Mouse (Mus musculus) stomach, embryonic 15.5 days (tissue): ENCODE measurements at regions not wholly inside any gene's neighbourhood (a gene's known extent, or its start where the extent isn't known, plus 50 kb on each side); places are given as distances from the start of the nearest gene placed in this dataset.

Source experiments
- ATAC-seq: fragments of 200-750 bp; cut with Nextera tagmentation; 2 replicates; pipeline ENCODE4 v1.8.0; 2017; ENCODE audit warnings: low read depth, moderate number of reproducible peaks, moderate TSS enrichment; ENCODE audit not compliant: insufficient read depth, low FRiP score
- H3K27ac ChIP-seq: fragments of 300-500 bp; sonication (generic); 2 replicates; pipeline ENCODE4 v1.5.1; 2015; ENCODE audit warnings: mild to moderate bottlenecking, inconsistent platforms
- H3K27me3 ChIP-seq: fragments of 300-500 bp; sonication (generic); replicated peaks from 2 replicates; pipeline ENCODE4 v1.6.1; 2015; ENCODE audit warnings: inconsistent platforms
- H3K36me3 ChIP-seq: fragments of 300-500 bp; sonication (generic); 2 replicates; pipeline ENCODE4 v1.6.1; 2015; ENCODE audit warnings: inconsistent platforms
- H3K4me1 ChIP-seq: fragments of 300-500 bp; sonication (generic); 2 replicates; pipeline ENCODE4 v1.6.1; 2015; ENCODE audit warnings: inconsistent platforms
- H3K4me2 ChIP-seq: fragments of 300-500 bp; sonication (generic); 2 replicates; pipeline ENCODE4 v1.6.1; 2015; ENCODE audit warnings: mild to moderate bottlenecking, inconsistent platforms
- H3K4me3 ChIP-seq: fragments of 300-500 bp; sonication (generic); replicated peaks from 2 replicates; pipeline ENCODE4 v1.5.1; 2015; ENCODE audit warnings: inconsistent platforms
- H3K9ac ChIP-seq: fragments of 300-500 bp; sonication (generic); 2 replicates; pipeline ENCODE4 v1.6.1; 2015; ENCODE audit warnings: inconsistent platforms
- H3K9me3 ChIP-seq: fragments of 300-500 bp; sonication (generic); 2 replicates; pipeline ENCODE4 v1.6.1; 2016; ENCODE audit warnings: inconsistent platforms
- WGBS: fragments of 180-500 bp; shearing (Covaris S2); methylation state at CpG from one replicate; pipeline ENCODE4 v1.1.7; 2015; 5-methylcytosine and 5-hydroxymethylcytosine counted together

DNA sequence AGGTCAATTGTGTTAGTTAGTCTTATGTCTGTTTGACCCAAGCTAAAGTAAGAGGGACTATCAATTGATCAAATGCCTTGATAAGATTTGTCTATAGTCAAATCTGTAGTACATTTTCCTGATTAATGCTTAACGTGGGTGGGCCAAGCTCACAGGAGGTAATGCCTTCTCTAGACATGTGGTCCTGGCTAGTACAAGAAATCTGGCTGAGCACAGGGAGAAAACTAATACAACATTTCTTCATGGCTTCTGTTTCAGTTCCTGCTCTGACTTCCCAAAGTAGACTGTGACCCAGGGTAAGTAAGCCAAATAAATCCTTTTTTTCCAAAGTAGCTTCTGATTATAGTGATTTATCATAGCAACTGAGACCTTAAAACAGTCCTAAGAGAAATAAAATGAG, 96.2 kb upstream of the Zfp648 start:
- Histone ChIP-seq H3K36me3 (no peaks in the 10 kb centered on the region), H3K27me3 (no peaks in the 10 kb centered on the region), H3K27ac (no peak overlapping the region), H3K4me1 (peaks cover 8% of the 10 kb centered on the region; the same call in 1 of the 2 replicates), H3K4me3 (no peak overlapping the region), H3K9ac (no peak overlapping the region), H3K9me3 (no peaks in the 10 kb centered on the region), H3K4me2 (no peak overlapping the region)
- 62% methylated on average over 1 of the region's 1 CpGs for WGBS
- no peak for ATAC-seq

DNA sequence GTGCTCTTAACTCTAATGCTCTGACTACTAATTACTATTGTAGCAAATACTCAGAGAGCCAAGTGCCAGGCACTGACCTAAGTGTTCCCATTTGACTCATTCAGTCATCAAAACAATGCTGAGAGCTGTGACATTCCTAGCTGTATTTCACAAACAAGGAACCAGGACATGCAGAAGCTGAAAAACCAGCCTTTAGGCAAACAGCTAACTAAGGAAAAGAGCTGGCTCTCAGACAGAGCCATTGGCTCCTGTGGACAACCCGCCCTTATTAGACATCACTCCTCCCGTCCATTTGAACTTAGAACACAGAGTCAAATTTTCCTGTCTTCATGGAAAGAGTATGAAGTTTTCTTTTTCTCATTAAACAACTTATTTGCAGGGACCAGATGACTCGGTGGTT, 88.5 kb upstream of the Zfp648 start:
- Histone ChIP-seq H3K27ac (peak overlapping the region; percentile 59; the same call in 1 of the 2 replicates), H3K9ac (no peak overlapping the region), H3K4me3 (no peak overlapping the region), H3K36me3 (no peaks in the 10 kb centered on the region), H3K4me1 (peaks cover under 1% of the 10 kb centered on the region; the same call in 1 of the 2 replicates), H3K4me2 (no peak overlapping the region), H3K27me3 (no peaks in the 10 kb centered on the region), H3K9me3 (no peaks in the 10 kb centered on the region)
- ATAC-seq, result peak; percentile 35; the same call in 1 of the 2 replicates
- WGBS, result 56% methylated on average over 3 of the region's 3 CpGs

DNA sequence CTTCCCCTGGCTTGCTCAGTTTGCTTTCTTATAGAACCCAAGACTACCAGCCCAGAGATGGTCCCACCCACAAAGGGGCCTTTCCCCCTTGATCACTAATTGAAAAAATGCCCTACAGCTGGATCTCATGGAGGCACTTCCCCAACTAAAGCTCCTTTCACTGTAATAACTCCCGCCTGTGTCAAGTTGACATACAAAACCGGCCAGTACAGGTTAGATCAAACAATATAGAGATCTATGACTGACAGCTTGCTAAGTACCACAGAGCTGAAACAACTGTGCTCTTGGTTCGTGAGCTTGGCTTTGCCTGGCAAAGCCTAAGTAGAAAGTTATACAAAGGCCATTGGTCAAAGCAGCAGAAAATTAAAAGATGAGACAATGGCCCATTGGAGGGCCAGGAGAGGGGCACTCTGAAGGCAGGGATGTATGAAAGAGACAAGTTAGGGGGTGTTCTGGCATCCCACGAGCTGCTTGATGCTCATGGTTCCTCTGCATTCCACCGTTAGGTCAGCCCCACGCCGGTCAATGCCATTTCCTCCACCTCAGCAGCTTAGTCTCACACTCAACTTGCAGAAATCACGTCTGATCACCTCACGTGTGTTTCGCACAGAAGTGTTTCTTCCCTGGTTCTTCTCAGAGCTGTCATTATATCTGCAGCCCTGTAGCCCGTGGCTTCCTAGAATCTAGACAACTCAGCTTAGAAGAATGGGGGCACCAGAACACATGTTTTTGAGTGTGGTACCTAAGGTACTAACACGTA, 87.5 kb upstream of the Zfp648 start:
- Histone ChIP-seq H3K4me3 (no peak overlapping the region), H3K9ac (no peak overlapping the region), H3K36me3 (no peaks in the 10 kb centered on the region), H3K27ac (peak overlapping the region; percentile 59; the same call in 1 of the 2 replicates), H3K9me3 (no peaks in the 10 kb centered on the region), H3K4me1 (peaks cover 6% of the 10 kb centered on the region), H3K4me2 (no peak overlapping the region), H3K27me3 (no peaks in the 10 kb centered on the region)
- 79% methylated on average over 12 of the region's 12 CpGs for WGBS
- ATAC-seq, result no peak

DNA sequence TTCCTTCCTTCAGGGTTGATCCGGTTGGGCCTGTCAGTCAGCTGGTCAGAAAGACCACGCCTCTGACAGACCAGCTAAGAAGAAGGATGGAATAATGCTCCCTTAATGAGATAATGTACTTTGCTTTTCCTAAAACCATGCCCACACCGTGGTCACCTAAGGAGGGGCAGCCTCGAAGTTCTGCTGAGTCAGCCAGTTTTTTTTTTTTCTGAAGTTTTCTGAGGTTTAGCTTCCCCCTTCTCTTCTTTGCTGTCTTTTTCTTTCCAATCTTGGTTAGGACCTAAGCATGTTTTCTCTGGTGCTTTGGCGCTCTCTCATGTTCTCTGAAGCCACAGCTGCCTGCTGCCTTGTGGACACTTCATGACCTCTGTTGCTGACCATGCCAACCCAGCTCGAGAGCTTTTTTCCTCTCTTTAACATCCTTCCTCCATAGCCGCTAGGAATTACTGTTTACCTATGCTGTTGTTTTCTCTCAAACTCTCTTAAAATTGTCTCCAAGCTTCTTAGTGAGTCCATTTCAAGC, 84.7 kb upstream of the Zfp648 start:
- H3K27ac ChIP-seq, result no peak overlapping the region; the same call in 1 of the 2 replicates
- WGBS, result 58% methylated on average over 7 of the region's 7 CpGs
- no peak for ATAC-seq

DNA sequence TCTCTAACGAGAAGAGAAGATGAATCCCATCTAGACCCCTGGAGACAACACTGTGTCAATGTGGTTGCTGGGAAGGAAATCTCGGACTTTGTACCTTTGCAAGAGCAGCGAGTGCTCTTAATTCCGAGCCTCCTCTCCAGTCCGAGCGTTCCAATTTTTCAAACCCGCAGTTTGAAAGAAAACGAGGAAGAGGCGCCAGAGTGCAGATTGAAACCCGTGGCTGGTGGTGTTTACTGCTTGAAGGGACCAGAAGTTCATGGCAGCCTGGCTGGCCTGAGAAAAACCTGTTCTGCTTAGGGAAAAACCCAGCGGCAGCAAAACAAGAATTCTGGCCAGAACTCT, 83.7 kb upstream of the Zfp648 start:
- Histone ChIP-seq H3K36me3 (no peaks in the 10 kb centered on the region), H3K4me2 (peak overlapping the region; percentile 43), H3K9me3 (no peaks in the 10 kb centered on the region), H3K27me3 (no peaks in the 10 kb centered on the region), H3K4me1 (peaks cover 6% of the 10 kb centered on the region), H3K9ac (no peak overlapping the region), H3K27ac (peak overlapping the region; percentile 45), H3K4me3 (0 out of 2 replicates have a peak overlapping the region, but pooled peaks have one; percentile 8)
- 26% methylated on average over 11 of the region's 11 CpGs for WGBS
- no peak for ATAC-seq

More for the DNA sequence above, 84.7 kb upstream of the Zfp648 start:
- no peak overlapping the region for H3K4me3 ChIP-seq
- no peaks in the 10 kb centered on the region for H3K27me3 ChIP-seq
- H3K4me2 ChIP-seq, result no peak overlapping the region
- H3K9ac ChIP-seq, result no peak overlapping the region
- no peaks in the 10 kb centered on the region for H3K9me3 ChIP-seq
- H3K4me1 ChIP-seq, result peaks cover 6% of the 10 kb centered on the region
- no peaks in the 10 kb centered on the region for H3K36me3 ChIP-seq

DNA sequence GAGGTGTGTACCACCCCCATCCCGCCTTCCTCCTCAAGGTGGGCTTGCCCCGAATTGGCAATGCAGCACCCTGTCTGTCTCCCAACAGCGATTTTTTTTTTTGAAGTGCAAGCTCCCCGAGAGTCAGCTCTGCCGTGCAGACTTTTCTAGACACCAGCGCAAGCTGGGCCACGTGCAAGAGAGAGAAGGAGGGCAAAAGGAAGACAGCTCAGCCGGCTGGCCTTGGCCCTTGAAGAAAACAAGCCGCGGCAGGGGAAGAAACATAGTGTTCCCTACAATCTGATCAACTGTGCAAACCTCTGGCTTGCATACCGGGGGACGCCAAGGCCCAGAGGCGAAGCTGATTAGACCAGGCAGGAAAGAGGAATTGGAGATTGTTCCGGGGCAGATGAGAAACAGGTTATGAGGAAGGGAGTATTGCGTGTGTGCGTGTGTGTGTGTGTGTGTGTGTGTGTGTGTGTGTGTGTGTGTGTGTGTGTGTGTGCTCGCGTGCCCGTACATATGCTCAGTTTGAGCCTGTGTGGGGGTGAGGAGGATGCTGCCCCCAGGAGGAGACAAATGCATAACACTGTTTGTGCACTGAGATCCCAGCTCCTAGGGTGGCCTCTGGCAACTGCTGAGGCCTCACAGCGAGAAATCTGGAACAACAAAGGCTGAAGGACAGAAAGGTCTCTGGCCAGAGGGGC, 83.2 kb upstream of the Zfp648 start:
- 23% methylated on average over 20 of the region's 20 CpGs for WGBS
- no peak overlapping the region for H3K9ac ChIP-seq
- H3K4me3 ChIP-seq, result 0 out of 2 replicates have a peak overlapping the region, but pooled peaks have one; percentile 8
- H3K27ac ChIP-seq, result peak overlapping the region; percentile 45
- no peaks in the 10 kb centered on the region for H3K9me3 ChIP-seq
- H3K27me3 ChIP-seq, result no peaks in the 10 kb centered on the region
- peak; percentile 72 for ATAC-seq
- H3K4me1 ChIP-seq, result peaks cover 6% of the 10 kb centered on the region
- H3K36me3 ChIP-seq, result no peaks in the 10 kb centered on the region
- peak overlapping the region; percentile 43 for H3K4me2 ChIP-seq

DNA sequence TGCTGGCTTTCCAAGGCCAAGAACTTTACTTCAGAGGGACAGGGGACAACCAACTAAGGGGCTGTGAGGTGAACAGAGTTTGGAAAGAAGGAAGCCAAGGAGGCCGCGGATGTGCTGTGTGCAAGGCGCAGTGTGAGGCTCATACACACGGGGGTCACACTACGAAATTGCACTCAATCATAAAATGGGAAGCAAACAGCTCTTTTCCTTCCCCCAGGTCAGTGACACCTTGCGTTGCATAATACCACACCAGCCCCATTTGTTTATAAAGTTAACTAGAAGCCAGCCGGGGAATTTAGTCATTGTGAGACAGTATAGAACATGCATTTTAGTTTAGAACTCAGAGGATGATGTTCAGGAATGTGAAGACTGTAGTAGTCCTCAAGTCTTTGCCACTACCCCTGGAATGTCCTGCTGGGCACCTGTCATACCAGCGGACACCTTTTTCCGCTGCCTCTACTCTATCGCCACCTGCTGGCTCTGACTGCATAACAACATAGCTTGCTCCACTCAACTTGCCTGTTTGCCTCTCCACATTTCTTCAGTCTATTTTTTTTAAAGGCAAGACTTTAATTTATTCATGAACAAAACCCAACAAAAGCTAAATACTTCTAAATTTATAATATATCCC, 82.5 kb upstream of the Zfp648 start:
- ATAC-seq, result peak; percentile 16; the same call in 1 of the 2 replicates
- H3K4me3 ChIP-seq, result no peak overlapping the region
- peak overlapping the region; percentile 43; the same call in 1 of the 2 replicates for H3K4me2 ChIP-seq
- peaks cover 6% of the 10 kb centered on the region for H3K4me1 ChIP-seq
- no peaks in the 10 kb centered on the region for H3K27me3 ChIP-seq
- no peak overlapping the region for H3K9ac ChIP-seq
- peak overlapping the region; percentile 45; the same call in 1 of the 2 replicates for H3K27ac ChIP-seq
- WGBS, result 45% methylated on average over 10 of the region's 10 CpGs
- no peaks in the 10 kb centered on the region for H3K9me3 ChIP-seq
- no peaks in the 10 kb centered on the region for H3K36me3 ChIP-seq

DNA sequence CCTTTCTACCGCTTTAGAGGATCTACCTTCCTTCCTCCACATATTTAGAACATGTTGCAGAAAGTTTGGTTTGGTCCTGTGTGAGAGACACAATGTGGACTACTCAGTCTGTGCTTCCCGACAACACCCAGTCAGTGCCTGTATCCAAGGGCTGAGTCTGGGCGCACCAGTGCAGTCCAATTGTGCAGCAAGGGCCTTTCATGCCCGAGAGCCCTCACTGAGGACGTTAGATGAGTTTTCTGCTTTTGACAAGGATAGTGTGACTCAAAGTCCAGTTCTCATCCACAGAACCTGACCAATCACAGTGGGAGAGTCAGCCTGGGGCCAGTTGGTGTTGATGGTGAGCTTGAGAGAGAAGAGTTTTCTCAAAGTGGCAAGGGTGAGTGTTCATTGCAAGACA, 81.4 kb upstream of the Zfp648 start:
- Histone ChIP-seq H3K27ac (no peak overlapping the region), H3K9ac (no peak overlapping the region), H3K4me2 (no peak overlapping the region), H3K36me3 (no peaks in the 10 kb centered on the region), H3K9me3 (no peaks in the 10 kb centered on the region), H3K4me1 (peaks cover 6% of the 10 kb centered on the region), H3K4me3 (no peak overlapping the region), H3K27me3 (no peaks in the 10 kb centered on the region)
- 84% methylated on average over 5 of the region's 5 CpGs for WGBS
- ATAC-seq, result no peak

DNA sequence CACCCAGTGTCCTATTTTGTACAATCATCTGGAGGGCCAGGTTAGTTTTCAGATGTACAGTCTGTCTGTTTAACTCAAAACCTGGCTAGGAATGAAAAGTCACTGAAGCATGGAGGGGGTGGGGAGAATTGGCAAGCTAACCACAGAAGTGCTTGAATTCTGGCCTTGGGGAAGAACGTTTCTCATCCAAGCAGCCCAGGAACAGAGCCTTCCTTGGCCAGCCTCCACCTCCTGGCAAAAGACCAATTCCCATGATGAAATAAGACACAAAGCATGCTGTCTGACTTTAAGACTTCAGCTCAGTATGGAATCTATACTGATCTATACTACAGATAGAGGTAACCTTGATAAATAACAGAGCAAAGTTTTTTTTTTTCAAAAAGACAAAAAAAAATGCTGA, 80.3 kb upstream of the Zfp648 start:
- H3K27ac ChIP-seq, result no peak overlapping the region
- WGBS, result 11% methylated on average over 1 of the region's 1 CpGs
- no peaks in the 10 kb centered on the region for H3K9me3 ChIP-seq
- no peak for ATAC-seq
- peaks cover 6% of the 10 kb centered on the region for H3K4me1 ChIP-seq
- H3K9ac ChIP-seq, result no peak overlapping the region
- H3K4me2 ChIP-seq, result no peak overlapping the region
- H3K4me3 ChIP-seq, result no peak overlapping the region
- no peaks in the 10 kb centered on the region for H3K27me3 ChIP-seq
- H3K36me3 ChIP-seq, result no peaks in the 10 kb centered on the region

DNA sequence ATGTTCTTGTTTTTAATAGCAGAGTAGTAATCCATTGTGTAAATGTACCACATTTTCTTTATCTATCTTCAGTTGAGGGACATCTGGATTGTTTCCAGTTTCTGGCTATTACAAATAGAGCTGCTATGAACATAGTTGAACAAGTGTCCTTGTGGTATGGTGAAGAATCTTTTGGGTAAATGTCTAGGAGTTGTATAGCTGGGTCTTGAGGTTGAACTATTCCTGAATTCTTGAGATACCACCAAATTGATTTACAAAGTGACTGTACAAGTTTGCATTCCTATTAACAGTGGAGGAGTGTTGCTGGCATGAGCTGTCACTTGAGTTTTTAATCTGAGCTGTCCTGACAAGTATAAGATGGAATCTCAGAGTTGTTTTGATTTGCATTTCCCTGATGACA, 76.0 kb upstream of the Zfp648 start:
- Histone ChIP-seq H3K9ac (no peak overlapping the region), H3K27ac (no peak overlapping the region), H3K36me3 (no peaks in the 10 kb centered on the region), H3K4me2 (no peak overlapping the region), H3K9me3 (no peaks in the 10 kb centered on the region), H3K4me1 (no peaks in the 10 kb centered on the region), H3K27me3 (no peaks in the 10 kb centered on the region), H3K4me3 (no peak overlapping the region)
- ATAC-seq, result no peak

DNA sequence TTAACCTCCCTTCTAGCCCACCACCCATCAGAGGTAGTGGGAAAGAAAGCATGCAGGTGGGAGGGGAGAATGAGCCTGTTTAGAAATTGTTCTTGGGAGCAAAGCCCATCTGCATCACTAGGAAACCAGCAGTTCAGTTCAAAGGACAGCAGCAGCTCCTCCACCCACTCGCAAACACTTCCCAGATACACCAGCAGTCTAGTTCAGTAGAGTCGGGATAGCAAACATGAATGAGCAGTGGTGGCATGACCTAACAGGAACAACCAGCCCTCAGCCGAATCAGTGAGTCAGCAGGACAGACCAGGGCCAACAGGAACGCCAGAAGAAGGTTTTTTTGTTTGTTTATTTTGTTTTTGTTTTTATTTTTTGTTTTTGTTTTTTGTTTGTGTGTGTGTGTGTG, 74.5 kb upstream of the Zfp648 start:
- Histone ChIP-seq H3K27ac (no peak overlapping the region), H3K4me2 (no peak overlapping the region), H3K4me1 (no peaks in the 10 kb centered on the region), H3K9me3 (no peaks in the 10 kb centered on the region), H3K9ac (no peak overlapping the region), H3K36me3 (no peaks in the 10 kb centered on the region), H3K27me3 (no peaks in the 10 kb centered on the region), H3K4me3 (no peak overlapping the region)
- no peak for ATAC-seq
- 63% methylated on average over 4 of the region's 4 CpGs for WGBS

DNA sequence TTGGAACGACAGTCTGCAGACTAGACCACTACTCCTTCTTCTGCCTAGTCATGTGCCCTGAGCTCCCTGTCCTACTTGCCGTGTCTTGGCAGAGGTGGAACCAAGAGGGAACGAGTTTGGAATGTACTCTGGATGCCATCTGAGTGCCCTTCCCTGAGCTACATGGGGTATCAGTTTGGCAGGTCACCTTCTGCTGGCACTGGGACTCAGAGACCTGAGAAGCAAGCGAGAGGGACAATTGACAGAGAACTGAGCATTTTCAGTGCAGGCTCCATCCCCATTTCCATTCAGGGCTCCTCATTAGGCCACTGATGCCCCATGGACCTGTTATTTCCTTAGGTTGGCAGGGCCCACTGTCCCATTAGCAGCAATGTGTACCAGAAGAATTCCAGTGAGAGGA, 61.5 kb upstream of the Zfp648 start:
- H3K4me1 ChIP-seq, result no peaks in the 10 kb centered on the region
- H3K9me3 ChIP-seq, result no peaks in the 10 kb centered on the region
- H3K27ac ChIP-seq, result no peak overlapping the region
- H3K36me3 ChIP-seq, result no peaks in the 10 kb centered on the region
- H3K9ac ChIP-seq, result no peak overlapping the region
- no peak overlapping the region for H3K4me2 ChIP-seq
- H3K27me3 ChIP-seq, result no peaks in the 10 kb centered on the region
- H3K4me3 ChIP-seq, result no peak overlapping the region
- 72% methylated on average over 4 of the region's 4 CpGs for WGBS
- no peak for ATAC-seq
